Mouse (Mus musculus) cerebellum, adult 11-12 months (tissue): ENCODE measurements at regions not wholly inside any gene's neighbourhood (a gene's known extent, or its start where the extent isn't known, plus 50 kb on each side); places are given as distances from the start of the nearest gene placed in this dataset.

Experiments used
- DNase-seq: peaks from one replicate; pipeline ENCODE4 v3.0.0; 2022

DNA sequence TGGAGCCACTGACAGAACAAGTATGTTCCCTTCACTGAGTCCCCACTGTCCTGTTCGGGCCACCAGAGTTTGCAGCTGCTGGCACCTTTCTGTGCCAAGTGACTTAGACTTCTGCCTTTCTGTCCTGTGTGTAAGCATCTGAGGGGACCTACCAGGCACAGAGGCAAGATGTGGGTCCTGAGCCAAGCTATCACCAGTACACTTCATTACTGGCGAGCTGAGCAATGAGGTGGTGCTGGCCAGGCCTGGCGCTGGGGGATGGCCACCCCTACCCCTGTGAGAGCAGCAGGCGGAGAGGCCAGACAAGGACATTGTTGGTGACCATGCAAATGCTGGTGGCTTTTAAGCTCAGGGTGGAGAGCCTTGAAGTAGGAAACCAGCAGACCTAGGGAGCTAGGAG lies 87.6 kb upstream of the Mrps6 start:
- no peak for DNase-seq

DNA sequence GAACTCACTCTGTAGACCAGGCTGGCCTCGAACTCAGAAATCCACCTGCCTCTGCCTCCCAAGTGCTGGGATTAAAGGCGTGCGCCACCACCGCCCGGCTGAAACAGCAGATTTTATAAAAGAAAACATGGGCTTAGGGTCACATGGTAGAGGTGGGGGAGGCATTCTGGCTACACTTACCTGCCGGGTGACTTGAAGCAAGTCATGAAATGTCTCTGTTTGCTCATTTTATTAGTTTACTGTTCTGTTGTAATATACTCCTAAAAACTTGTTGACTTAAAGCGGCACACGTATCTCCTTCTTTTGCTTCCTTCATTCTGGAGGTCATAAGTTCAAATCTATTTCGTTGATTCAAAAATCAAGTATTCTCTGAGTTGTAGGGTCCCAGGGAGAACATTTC lies 84.9 kb upstream of the Mrps6 start:
- DNase-seq, result no peak

DNA sequence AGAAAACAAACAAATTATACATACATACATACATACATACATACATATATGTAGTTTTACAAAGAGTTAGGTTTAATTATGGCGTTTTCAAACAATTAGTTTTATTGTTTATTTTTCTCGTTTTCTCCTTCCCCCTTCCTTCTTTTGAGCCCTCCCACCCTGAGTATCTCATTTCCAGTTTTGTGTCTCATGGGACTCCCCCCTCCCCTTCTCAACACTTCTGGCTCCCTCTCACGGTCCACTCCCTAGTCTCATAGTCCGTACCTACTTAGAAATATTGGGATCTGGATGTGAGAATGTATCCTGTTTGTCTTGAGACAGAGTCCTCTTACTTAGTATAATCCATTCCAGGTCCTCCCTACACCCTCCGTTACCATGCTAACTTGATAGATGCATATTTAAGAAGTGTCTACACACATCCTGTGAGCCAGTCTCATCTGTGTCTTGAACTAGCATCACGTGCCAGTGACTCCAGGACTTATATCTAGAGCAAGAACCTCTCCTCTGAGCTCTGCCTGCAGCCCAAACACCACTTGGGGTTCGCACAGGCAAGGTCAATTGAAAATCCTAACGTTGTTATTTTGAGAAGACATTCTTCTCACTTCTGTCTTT lies 81.8 kb upstream of the Mrps6 start:
- no peak for DNase-seq

DNA sequence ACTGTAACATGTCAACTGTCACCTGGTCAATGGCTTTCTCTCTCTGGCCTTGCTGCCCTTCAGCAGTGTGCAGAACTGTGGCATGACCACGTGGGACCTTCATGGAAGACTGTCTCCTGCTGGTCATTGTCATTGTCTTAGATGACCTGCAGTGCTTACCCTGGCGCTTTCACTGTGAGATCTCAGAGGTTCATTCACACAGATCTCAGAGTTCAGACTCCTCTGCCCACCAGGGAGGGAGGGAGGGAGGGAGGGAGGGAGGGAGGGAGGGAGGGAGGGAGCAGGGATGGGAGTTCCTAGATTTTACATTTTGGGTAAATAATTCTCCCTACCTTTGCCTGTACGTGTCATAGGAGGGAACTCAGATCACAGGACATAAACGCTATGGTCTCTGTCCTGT lies 79.6 kb upstream of the Mrps6 start:
- no peak for DNase-seq

DNA sequence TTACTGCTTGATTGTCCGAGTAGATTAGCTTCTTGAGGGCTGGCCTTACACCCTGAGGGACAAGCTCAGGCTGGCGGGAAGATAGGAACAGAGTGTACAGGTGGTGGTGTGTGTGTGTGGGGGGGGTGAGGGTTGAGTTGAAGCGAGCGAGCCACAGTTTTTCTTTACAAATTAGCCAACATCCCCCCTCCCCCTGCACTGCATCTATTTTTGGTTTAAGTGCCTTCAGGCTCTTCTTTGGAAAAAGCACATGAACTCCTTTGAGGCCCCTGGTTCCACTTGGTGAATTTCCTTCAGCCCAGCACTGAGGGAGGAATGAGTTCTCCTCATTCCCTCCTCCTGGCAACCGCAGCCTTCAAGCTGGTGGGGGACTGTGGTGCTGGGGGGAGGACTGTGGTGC lies 79.2 kb upstream of the Mrps6 start:
- DNase-seq, result no peak

DNA sequence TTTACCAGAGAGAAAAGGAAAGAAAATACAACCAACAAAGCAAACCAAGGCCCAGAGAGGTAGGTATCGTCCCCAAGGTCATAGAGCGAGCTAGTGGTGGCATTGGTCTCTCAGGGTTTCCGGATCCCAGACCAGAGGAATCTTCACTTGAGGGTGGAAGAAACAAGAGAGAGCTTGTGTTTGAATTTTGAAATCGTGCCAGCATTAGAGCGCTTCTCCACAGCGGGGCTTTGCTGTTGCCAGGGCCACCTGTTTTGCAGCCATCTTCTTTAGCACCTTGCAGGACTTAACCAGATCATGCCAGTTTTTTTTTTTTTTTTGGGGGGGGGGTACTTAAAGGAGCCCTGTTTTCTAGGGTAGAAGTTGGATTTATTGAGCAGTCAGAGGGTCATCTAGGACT lies 77.6 kb upstream of the Mrps6 start:
- DNase-seq, result no peak

DNA sequence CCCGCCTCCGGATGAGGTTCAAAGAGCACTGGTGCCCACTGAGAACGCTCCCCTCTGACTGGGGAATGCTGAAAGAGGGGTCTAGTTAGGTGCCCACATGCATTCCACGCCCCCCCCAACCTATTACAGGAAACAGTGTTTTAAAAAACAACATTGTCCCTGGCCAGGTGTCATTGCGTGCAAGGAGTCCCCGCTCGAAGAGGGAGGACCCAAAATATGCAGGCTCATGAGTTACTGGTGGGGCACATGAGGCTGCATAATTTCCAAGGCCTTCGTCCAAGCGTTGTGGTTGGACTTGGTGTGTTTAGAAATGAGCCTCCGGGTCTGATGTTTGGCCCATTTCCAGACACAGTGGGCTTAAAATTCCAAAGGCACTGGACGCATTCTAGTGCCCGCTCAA lies 72.9 kb upstream of the Mrps6 start:
- no peak for DNase-seq

DNA sequence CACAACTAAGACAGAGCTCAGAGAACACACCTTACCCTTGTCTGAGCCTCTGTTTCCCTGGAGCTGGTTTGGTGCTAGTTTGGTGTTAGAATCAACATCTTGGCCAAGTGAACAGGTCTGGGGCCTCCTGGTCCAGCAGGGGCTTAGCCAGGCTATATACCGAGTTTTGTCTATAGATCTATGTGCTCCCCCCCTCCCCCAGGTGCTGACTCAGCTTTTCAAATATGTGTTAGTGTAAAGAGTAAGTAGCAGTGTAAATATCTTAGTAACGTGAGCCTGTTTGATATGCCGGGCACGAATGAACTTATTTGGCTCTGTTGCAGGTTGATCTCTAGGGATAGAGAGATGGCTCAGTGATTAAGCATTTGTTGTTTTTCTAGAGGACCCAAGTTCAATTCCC lies 68.7 kb upstream of the Mrps6 start:
- no peak for DNase-seq

DNA sequence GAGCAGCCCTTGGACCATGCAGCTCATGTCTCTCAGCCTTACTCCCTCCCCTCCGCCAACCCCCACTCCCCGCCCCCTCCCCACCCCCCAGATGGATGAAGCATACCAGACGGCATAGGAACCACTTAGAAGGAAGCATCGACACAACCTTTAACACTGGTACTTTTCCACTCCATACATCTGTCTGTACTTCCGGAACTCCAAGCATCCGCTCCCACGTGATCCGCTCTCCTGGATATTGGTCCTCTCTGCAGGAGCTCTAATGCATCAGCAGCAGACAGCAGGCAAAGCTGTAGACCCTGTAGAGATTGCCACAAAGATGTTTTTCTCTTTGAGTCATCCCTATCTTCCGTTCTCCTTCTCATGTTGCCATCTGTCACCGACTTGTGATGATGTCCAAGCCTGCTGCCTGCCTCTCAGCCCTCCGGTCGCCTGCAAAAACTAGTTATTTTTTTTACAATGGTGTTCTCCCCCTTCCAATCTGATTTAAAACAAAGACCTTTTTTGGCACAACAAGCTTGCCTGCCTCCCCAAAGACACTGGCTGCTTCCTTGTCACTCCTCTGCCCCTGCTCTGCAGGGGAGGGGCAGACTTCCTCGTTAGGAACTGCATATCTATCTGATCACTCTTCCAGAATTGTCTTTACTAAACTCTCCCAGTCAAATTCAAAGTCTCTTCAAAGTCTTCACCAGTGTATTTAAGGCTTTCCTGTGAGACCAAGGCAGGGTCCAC lies 62.4 kb upstream of the Mrps6 start:
- peak; percentile 12 for DNase-seq

DNA sequence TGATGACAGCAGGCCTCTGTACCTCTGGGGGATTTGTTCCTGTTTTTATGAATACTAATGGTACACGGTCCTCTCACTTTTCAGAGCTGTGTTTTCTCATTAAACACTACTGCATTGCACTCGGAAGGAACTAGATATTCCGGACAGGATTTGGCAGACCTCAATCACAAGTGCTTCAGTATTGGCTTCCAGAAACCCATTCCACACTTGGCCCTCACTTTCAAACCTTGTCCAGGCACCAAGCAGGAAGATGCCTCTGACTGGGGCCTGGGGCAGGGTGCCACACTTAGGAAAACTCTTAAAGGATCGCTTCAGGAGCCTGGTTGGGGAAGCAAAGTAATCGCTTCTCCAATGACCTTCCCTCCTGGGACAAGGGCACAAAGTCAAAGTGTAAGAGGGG lies 50.7 kb upstream of the Mrps6 start:
- DNase-seq, result no peak
